Mouse (Mus musculus) layer of hippocampus, adult 18-20 months (tissue): ENCODE measurements around the gene Arhgef9. TPM values are rescaled to one million over a fixed set of nuclear protein-coding genes. Genes with fewer than 3 reads are reported as not detected.

Experiments
- DNase-seq, 2 experiments: peaks; one replicate each; pipeline ENCODE4 v3.0.0; 2022; ENCODE audit warnings: low spot score in 2 of 2
- long read RNA-seq: library from polyadenylated mRNA; stranded (forward); transcript quantifications from one replicate; pipeline ENCODE4 v2.0.0, GENCODE M21; 2021
- total RNA-seq, 2 experiments: library from RNA; stranded (reverse); gene quantifications; 2 replicates each; pipeline ENCODE4 v1.2.3; 2021

Arhgef9 gene
- 100 to 1,000 TPM; 280 to 286 TPM for total RNA-seq
- long read RNA-seq, full-length matches to known transcripts, result 44 of 112 reads
- long read RNA-seq, partial matches to known transcripts, result 31 of 112 reads
- long read RNA-seq, other reads (novel, unspliced or antisense), result 37 of 112 reads

GRCm38 (mm10) chrX:95196104-95196919 is at the start of gene Arhgef9:
Gene Arhgef9, minus strand, starts transcription at chrX:95196856.
- peak in 1 of 2 experiments; percentile 14 for DNase-seq

- DNase-seq, result no peak
Measured at GRCm38 (mm10) chrX:95238896-95239295, 42.2 kb upstream of the Arhgef9 start.

- peak in 1 of 2 experiments; percentile 3 for DNase-seq
Measured at GRCm38 (mm10) chrX:95195363-95196103, 1.1 kb downstream of the Arhgef9 start.

- peak in 1 of 2 experiments; percentile 55 for DNase-seq
Measured at GRCm38 (mm10) chrX:95175978-95176377, 20.7 kb downstream of the Arhgef9 start.

GRCm38 (mm10) chrX:95166317-95166716 is 30.3 kb downstream of the Arhgef9 start:
- peak; percentile 86 to 93 for DNase-seq

- no peak for DNase-seq
Measured at GRCm38 (mm10) chrX:95165671-95166127, 31.0 kb downstream of the Arhgef9 start.

- peak; percentile 46 to 74 for DNase-seq
Measured at GRCm38 (mm10) chrX:95164140-95164539, 32.5 kb downstream of the Arhgef9 start.

- no peak for DNase-seq
Measured at GRCm38 (mm10) chrX:95163452-95163851, 33.2 kb downstream of the Arhgef9 start.

GRCm38 (mm10) chrX:95156833-95157386 is 39.7 kb downstream of the Arhgef9 start:
- no peak for DNase-seq

- DNase-seq, result peak; percentile 6 to 52
Measured at GRCm38 (mm10) chrX:95138636-95139035, 58.0 kb downstream of the Arhgef9 start.

GRCm38 (mm10) chrX:95133502-95133901 is 63.2 kb downstream of the Arhgef9 start:
- DNase-seq, result no peak

- DNase-seq, result no peak
Measured at GRCm38 (mm10) chrX:95132996-95133395, 63.7 kb downstream of the Arhgef9 start.

- DNase-seq, result no peak
Measured at GRCm38 (mm10) chrX:95131783-95132182, 64.9 kb downstream of the Arhgef9 start.

GRCm38 (mm10) chrX:95123462-95123861 is 73.2 kb downstream of the Arhgef9 start:
- DNase-seq, result no peak

- no peak for DNase-seq
Measured at GRCm38 (mm10) chrX:95104361-95104760, 92.3 kb downstream of the Arhgef9 start.

- no peak for DNase-seq
Measured at GRCm38 (mm10) chrX:95087674-95088073, 109.0 kb downstream of the Arhgef9 start.

GRCm38 (mm10) chrX:95077013-95077699 is 119.5 kb downstream of the Arhgef9 start:
- no peak for DNase-seq

- DNase-seq, result no peak
Measured at GRCm38 (mm10) chrX:95027907-95028306, 168.7 kb downstream of the Arhgef9 start.

- peak; percentile 54 to 70 for DNase-seq
Measured at GRCm38 (mm10) chrX:95026361-95026892, 170.2 kb downstream of the Arhgef9 start, which contains the start of gene Spin4. Gene Spin4, minus strand, starts transcription at chrX:95026682.

- no peak for DNase-seq
Measured at GRCm38 (mm10) chrX:95025779-95026360, 170.8 kb downstream of the Arhgef9 start.
